28 mouse cellular contexts compared by ENCODE assay signal in genomic region chr4:88926637-88927036, GRCm38 (mm10). TPM values are rescaled to one million over a fixed set of nuclear protein-coding genes. Genes with fewer than 3 reads are reported as not detected.
DNase-seq lines count a peak whose midpoint lies in the region; ATAC-seq and TF ChIP-seq lines count a peak whose summit lies in the region.
"Had no signal": no experiment of that assay in that cellular context is flagged by ENCODE, and none has a peak within 500 bp of the region (broad histone marks: within the 10 kb centered on the region; RNA-seq: fewer than 3 reads in every experiment).

No protein-coding gene starts in this region.

- peaks cover 7% of the 10 kb centered on the region; the same call in 1 of the 2 replicates for H3K36me3 ChIP-seq in heart, embryonic 13.5 days
- H3K36me3 ChIP-seq in heart, adult 2 months (ENCODE audit: control insufficient read depth, insufficient read depth, low read length) = no peaks in the 10 kb centered on the region
- H3K36me3 ChIP-seq in liver, embryonic 11.5 days (ENCODE audit: control insufficient read depth, insufficient read depth, low read length) = no peaks in the 10 kb centered on the region
- H3K36me3 ChIP-seq in liver, embryonic 12.5 days = peaks cover 13% of the 10 kb centered on the region
- no peaks in the 10 kb centered on the region for H3K36me3 ChIP-seq in lung, embryonic 14.5 days (ENCODE audit: insufficient read depth)
- H3K36me3 ChIP-seq: hindbrain, embryonic 12.5 days; midbrain, embryonic 12.5 days had no signal

- H3K9ac ChIP-seq in heart, embryonic 13.5 days = no peak overlapping the region
- no peak overlapping the region for H3K9ac ChIP-seq in heart, adult 2 months (ENCODE audit: low read depth, low read length)
- no peak overlapping the region for H3K9ac ChIP-seq in liver, embryonic 11.5 days (ENCODE audit: low read depth, low read length)
- H3K9ac ChIP-seq in liver, embryonic 12.5 days = no peak overlapping the region
- H3K9ac ChIP-seq in lung, embryonic 14.5 days = no peak overlapping the region
- H3K9ac ChIP-seq: forebrain, embryonic 13.5 days; hindbrain, embryonic 12.5 days; midbrain, embryonic 12.5 days had no signal

- no peak for ATAC-seq in heart, embryonic 13.5 days (ENCODE audit: extremely low read depth, insufficient number of reproducible peaks, low FRiP score, low TSS enrichment)
- ATAC-seq in liver, embryonic 11.5 days (replicated peaks; ENCODE audit: low FRiP score) = no peak
- ATAC-seq in liver, embryonic 12.5 days = no peak
- 0 out of 2 replicates have a peak, but pooled peaks have one; percentile 41 for ATAC-seq in lung, embryonic 14.5 days (ENCODE audit: insufficient read depth)
- ATAC-seq: forebrain, embryonic 13.5 days had no signal

- no peak for TF ChIP-seq CTCF in heart, adult 2 months (IDR thresholded peaks at IDR 0.05)
- no peak for TF ChIP-seq CTCF in lung, embryonic 14.5 days (IDR thresholded peaks at IDR 0.05; ENCODE audit: low read depth)

- H3K4me2 ChIP-seq in heart, embryonic 13.5 days = no peak overlapping the region
- no peak overlapping the region for H3K4me2 ChIP-seq in liver, embryonic 11.5 days
- no peak overlapping the region for H3K4me2 ChIP-seq in liver, embryonic 12.5 days
- H3K4me2 ChIP-seq in lung, embryonic 14.5 days = no peak overlapping the region
- H3K4me2 ChIP-seq: forebrain, embryonic 13.5 days; hindbrain, embryonic 12.5 days; midbrain, embryonic 12.5 days had no signal

- WGBS in heart, embryonic 13.5 days = 75% methylated on average over 1 of the region's 1 CpGs
- WGBS in heart, adult 2 months = 78% methylated on average over 1 of the region's 1 CpGs
- whole genome bisulfite sequencing in liver, embryonic 11.5 days = 94% methylated on average over 1 of the region's 1 CpGs
- 75% methylated on average over 1 of the region's 1 CpGs for WGBS in liver, embryonic 12.5 days (ENCODE audit: insufficient replicate concordance)
- 60% methylated on average over 1 of the region's 1 CpGs for WGBS in lung, embryonic 14.5 days

- DNase-seq in heart, adult 2 months = no peak
- DNase-seq in liver, embryonic 11.5 days (ENCODE audit: low spot score) = peak; percentile 19
- peak; percentile 45 for DNase-seq in lung, embryonic 14.5 days
- DNase-seq in lung, postnatal 36 days = peak; percentile 78
- DNase-seq in urinary bladder, postnatal 4 days (ENCODE audit: low spot score in 2 of 2) = no peak
- DNase-seq in frontal cortex, postnatal 14 days (ENCODE audit: low spot score in 2 of 2) = no peak
- DNase-seq: cerebellum, adult 18-20 months; cerebellum, postnatal 25 days; gastrocnemius, postnatal 25 days; heart, postnatal 10 days; layer of hippocampus, postnatal 36 days; right cerebral cortex, postnatal 4 days had no signal

- 0 out of 2 replicates have a peak, but pooled peaks cover 5% of the 10 kb centered on the region for H3K9me3 ChIP-seq in heart, embryonic 13.5 days
- no peaks in the 10 kb centered on the region for H3K9me3 ChIP-seq in liver, embryonic 11.5 days (ENCODE audit: control insufficient read depth, low read length)
- no peaks in the 10 kb centered on the region; the same call in 1 of the 2 replicates for H3K9me3 ChIP-seq in liver, embryonic 12.5 days (replicated peaks)
- no peaks in the 10 kb centered on the region; the same call in 1 of the 2 replicates for H3K9me3 ChIP-seq in lung, embryonic 14.5 days (ENCODE audit: low read depth, low read length)
- H3K9me3 ChIP-seq: forebrain, embryonic 13.5 days; hindbrain, embryonic 12.5 days; midbrain, embryonic 12.5 days had no signal

- no peak overlapping the region for H3K4me3 ChIP-seq in heart, embryonic 13.5 days
- no peak overlapping the region for H3K4me3 ChIP-seq in heart, adult 2 months
- no peak overlapping the region for H3K4me3 ChIP-seq in liver, embryonic 11.5 days (ENCODE audit: low read depth, low read length)
- no peak overlapping the region for H3K4me3 ChIP-seq in liver, embryonic 12.5 days
- no peak overlapping the region for H3K4me3 ChIP-seq in lung, embryonic 14.5 days (ENCODE audit: low read depth, low read length)
- H3K4me3 ChIP-seq: forebrain, embryonic 13.5 days; hindbrain, embryonic 12.5 days; midbrain, embryonic 12.5 days had no signal

- H3K79me2 ChIP-seq in heart, adult 2 months (replicated peaks; ENCODE audit: control insufficient read depth, insufficient read depth, low read length) = no peaks in the 10 kb centered on the region

- H3K27me3 ChIP-seq in heart, embryonic 13.5 days (replicated peaks) = no peaks in the 10 kb centered on the region
- no peaks in the 10 kb centered on the region for H3K27me3 ChIP-seq in heart, adult 2 months (ENCODE audit: control insufficient read depth, insufficient read depth, low read length)
- no peaks in the 10 kb centered on the region for H3K27me3 ChIP-seq in liver, embryonic 11.5 days (replicated peaks; ENCODE audit: control insufficient read depth, insufficient read depth, low read length)
- H3K27me3 ChIP-seq in liver, embryonic 12.5 days (replicated peaks) = no peaks in the 10 kb centered on the region
- no peaks in the 10 kb centered on the region for H3K27me3 ChIP-seq in lung, embryonic 14.5 days (ENCODE audit: insufficient read depth, low read length)
- H3K27me3 ChIP-seq: CH12.LX; forebrain, embryonic 13.5 days; hindbrain, embryonic 12.5 days; midbrain, embryonic 12.5 days had no signal

- TF ChIP-seq EP300 in heart, adult 2 months (IDR thresholded peaks at IDR 0.05; ENCODE audit: insufficient read depth, low read depth, low read length) = no peak

- no peak for TF ChIP-seq POLR2A in heart, adult 2 months (IDR thresholded peaks at IDR 0.05; ENCODE audit: insufficient read depth, low read depth, low read length)

- H3K27ac ChIP-seq in heart, embryonic 13.5 days (replicated peaks) = peak overlapping the region; percentile 51; the same call in 1 of the 2 replicates
- no peak overlapping the region for H3K27ac ChIP-seq in heart, adult 2 months
- no peak overlapping the region for H3K27ac ChIP-seq in liver, embryonic 11.5 days (ENCODE audit: low read depth, low read length)
- no peak overlapping the region for H3K27ac ChIP-seq in liver, embryonic 12.5 days
- no peak overlapping the region for H3K27ac ChIP-seq in lung, embryonic 14.5 days (ENCODE audit: low read depth)
- H3K27ac ChIP-seq: forebrain, embryonic 13.5 days; hindbrain, embryonic 12.5 days; midbrain, embryonic 12.5 days; stomach, postnatal 0 days had no signal

- intact Hi-C loops in heart, adult 2 months (cut with DNase I) = no loop called here

- peaks cover 23% of the 10 kb centered on the region for H3K4me1 ChIP-seq in heart, embryonic 13.5 days
- H3K4me1 ChIP-seq in heart, adult 2 months (ENCODE audit: control insufficient read depth, insufficient read depth, low read length) = no peaks in the 10 kb centered on the region
- H3K4me1 ChIP-seq in liver, embryonic 11.5 days (replicated peaks; ENCODE audit: control insufficient read depth, insufficient read depth, low read length) = no peaks in the 10 kb centered on the region
- H3K4me1 ChIP-seq in liver, embryonic 12.5 days = no peaks in the 10 kb centered on the region
- no peaks in the 10 kb centered on the region for H3K4me1 ChIP-seq in lung, embryonic 14.5 days (ENCODE audit: insufficient read depth)
- H3K4me1 ChIP-seq: forebrain, embryonic 13.5 days; hindbrain, embryonic 12.5 days; midbrain, embryonic 12.5 days had no signal

RNA-seq across cellular contexts. Expression of gene Ifne, which starts 46.6 kb away (rescaled TPM):
- polyA plus RNA-seq in heart, embryonic 13.5 days (2015; fragmentation: Nextera tagmentation; extraction: Ambion mirVana) = not detected in 2 replicates
- total RNA-seq in heart, adult 2 months (2021) = not detected
- polyA plus RNA-seq in heart, adult 2 months (2012; rRNA removed) = not detected in 2 replicates
- polyA plus RNA-seq in liver, embryonic 11.5 days (2014; fragmentation: Nextera tagmentation; extraction: Ambion mirVana) = not detected in 2 replicates
- not detected in 2 replicates for polyA plus RNA-seq in liver, embryonic 12.5 days (2016; fragmentation: Nextera tagmentation; extraction: Ambion mirVana)
- polyA plus RNA-seq in lung, embryonic 14.5 days (2014; fragmentation: Nextera tagmentation; extraction: Ambion mirVana) = not detected in 2 replicates
- total RNA-seq: adrenal gland, postnatal 4 days; CH12.LX; gastrocnemius, postnatal 25 days; heart, adult 8-10 months; heart, postnatal 10 days; layer of hippocampus, postnatal 36 days; left cerebral cortex, postnatal 25 days; megakaryocyte progenitor cell, adult 5-6 weeks; MEL; monocyte, adult 5-6 weeks had no signal
- polyA plus RNA-seq: forebrain, embryonic 13.5 days; hindbrain, embryonic 12.5 days; large intestine, adult 2 months; limb, embryonic 14.5 days; midbrain, embryonic 12.5 days; neural tube, embryonic 11.5 days had no signal

Comparison
In these comparisons a context has a peak if more than half of its experiments do, and no peak if none do; other contexts are left out.
1. DNase-seq: peak in liver, embryonic 11.5 days (single experiment), lung, embryonic 14.5 days (single experiment) and lung, postnatal 36 days (single experiment); none in heart, adult 2 months (0 of 2), urinary bladder, postnatal 4 days (0 of 2) and frontal cortex, postnatal 14 days (0 of 2).